Mouse (Mus musculus) forebrain, embryonic 12.5 days (tissue): ENCODE data around the gene Gm36864. TPM values are rescaled to one million over a fixed set of nuclear protein-coding genes. Genes with fewer than 3 reads are reported as not detected.

ENCODE experiments used
- ATAC-seq: fragments of 200-750 bp; cut with Nextera tagmentation; 2 replicates; pipeline ENCODE4 v1.8.0; 2017; ENCODE audit warnings: moderate TSS enrichment; ENCODE audit not compliant: low FRiP score
- H3K27ac ChIP-seq: fragments of 300-500 bp; sonication (generic); 2 replicates; pipeline ENCODE4 v1.5.1; 2016; ENCODE audit warnings: mild to moderate bottlenecking
- H3K27me3 ChIP-seq: fragments of 300-500 bp; sonication (generic); 2 replicates; pipeline ENCODE4 v1.6.1; 2016; ENCODE audit warnings: mild to moderate bottlenecking
- H3K36me3 ChIP-seq: fragments of 300-500 bp; sonication (generic); replicated peaks from 2 replicates; pipeline ENCODE4 v1.6.1; 2016; ENCODE audit warnings: mild to moderate bottlenecking
- H3K4me1 ChIP-seq: fragments of 300-500 bp; sonication (generic); 2 replicates; pipeline ENCODE4 v1.6.1; 2016
- H3K4me2 ChIP-seq: fragments of 300-500 bp; sonication (generic); 2 replicates; pipeline ENCODE4 v1.6.1; 2016; ENCODE audit warnings: mild to moderate bottlenecking, moderate library complexity
- H3K4me3 ChIP-seq: fragments of 300-500 bp; sonication (generic); replicated peaks from 2 replicates; pipeline ENCODE4 v1.5.1; 2016; ENCODE audit warnings: mild to moderate bottlenecking
- H3K9ac ChIP-seq: fragments of 300-500 bp; sonication (generic); 2 replicates; pipeline ENCODE4 v1.6.1; 2016; ENCODE audit warnings: mild to moderate bottlenecking
- H3K9me3 ChIP-seq: fragments of 300-500 bp; sonication (generic); 2 replicates; pipeline ENCODE4 v1.6.1; 2016
- WGBS: fragments of 180-500 bp; shearing (Covaris S2); methylation state at CpG from one replicate; pipeline ENCODE4 v1.1.7; 2016; 5-methylcytosine and 5-hydroxymethylcytosine counted together
- polyA plus RNA-seq: library from polyadenylated mRNA; unstranded; fragments of >200 nt; fragmentation: Nextera tagmentation; extraction: Ambion mirVana; gene quantifications from 2 replicates; pipeline ENCODE4 v1.2.1, GENCODE M21; 2016

Gm36864 gene
- polyA plus RNA-seq, 1 experiment from 2014 or later, result not detected

DNA sequence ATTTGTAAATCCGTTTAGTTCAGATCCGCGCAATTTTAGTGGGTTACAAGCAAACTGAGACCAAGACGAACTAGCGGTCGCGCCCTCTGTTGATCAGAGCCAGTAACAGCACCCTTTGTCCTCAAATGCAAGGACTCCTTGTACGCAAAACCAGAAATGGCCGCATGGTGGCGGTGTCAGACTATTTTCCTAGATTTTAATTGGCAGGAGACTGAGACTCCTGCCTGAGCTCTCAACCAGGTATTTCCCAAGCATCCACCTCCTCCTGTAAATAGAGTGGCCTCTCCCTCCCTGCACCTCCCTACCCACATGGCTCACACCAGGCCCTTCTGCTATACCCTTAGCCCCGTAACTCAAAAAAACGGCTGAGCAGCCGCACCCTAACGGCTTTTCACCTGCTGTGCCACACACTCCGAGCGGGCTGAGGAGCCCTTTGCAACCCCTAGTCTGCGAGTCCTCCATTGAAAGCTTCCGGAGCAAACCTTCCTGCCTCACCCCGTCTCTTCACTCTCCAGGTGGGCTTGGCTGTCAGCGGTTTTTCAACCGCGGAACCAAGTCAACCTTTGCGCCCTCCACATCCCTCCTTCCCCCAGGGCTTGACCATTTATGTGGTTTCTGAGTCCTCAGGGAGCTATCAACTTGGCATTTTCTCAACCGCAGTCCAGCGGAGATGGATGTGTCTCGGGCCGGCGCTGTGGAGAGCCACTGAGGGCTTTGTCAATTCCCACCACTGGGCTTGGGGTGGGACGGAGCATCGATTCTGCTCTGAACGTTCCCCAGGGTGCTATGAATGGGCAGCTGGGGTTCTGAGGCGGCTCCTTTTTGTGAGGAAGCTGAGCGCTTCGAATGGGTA, 27.0 kb downstream of the Gm36864 start:
- Histone ChIP-seq H3K36me3 (no peaks in the 10 kb centered on the region), H3K9me3 (no peaks in the 10 kb centered on the region), H3K4me3 (peak overlapping the region; percentile 32), H3K9ac (peak overlapping the region; percentile 48; the same call in 1 of the 2 replicates), H3K27me3 (peaks cover 40% of the 10 kb centered on the region), H3K4me2 (peak overlapping the region; percentile 52), H3K4me1 (peaks cover 7% of the 10 kb centered on the region), H3K27ac (no peak overlapping the region)
- ATAC-seq, result peak; percentile 85
- WGBS, result 2% methylated on average over 34 of the region's 34 CpGs

- Histone ChIP-seq H3K4me1 (peaks cover 4% of the 10 kb centered on the region), H3K27me3 (peaks cover 47% of the 10 kb centered on the region), H3K4me2 (no peak overlapping the region), H3K9ac (no peak overlapping the region), H3K9me3 (no peaks in the 10 kb centered on the region), H3K4me3 (no peak overlapping the region), H3K36me3 (no peaks in the 10 kb centered on the region), H3K27ac (no peak overlapping the region)
- 85% methylated on average over 11 of the region's 11 CpGs for WGBS
- no peak for ATAC-seq
These were observed 32.1 kb downstream of the Gm36864 start for GRCm38 (mm10) chr7:44268117-44268516.

DNA sequence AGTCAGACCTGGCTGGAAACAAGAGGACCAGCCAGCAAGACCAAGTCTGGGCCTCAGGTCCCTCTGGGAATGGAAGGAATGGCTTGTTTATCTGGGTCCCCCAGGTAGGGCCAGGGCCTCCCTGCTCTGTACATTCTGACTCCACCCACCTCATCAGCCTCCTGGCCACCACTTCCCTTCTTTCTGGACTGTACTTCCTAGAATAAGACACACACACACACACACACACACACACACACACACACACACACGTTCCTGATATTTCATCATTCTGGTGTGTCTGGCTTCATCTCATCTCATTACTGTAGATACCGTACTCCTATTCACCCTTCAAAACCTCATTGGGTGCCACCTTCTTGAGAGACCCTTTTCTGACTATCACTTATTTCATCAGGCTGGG, 33.4 kb downstream of the Gm36864 start:
- H3K9ac ChIP-seq, result no peak overlapping the region
- no peaks in the 10 kb centered on the region for H3K9me3 ChIP-seq
- H3K36me3 ChIP-seq, result no peaks in the 10 kb centered on the region
- H3K4me2 ChIP-seq, result no peak overlapping the region
- no peak overlapping the region for H3K27ac ChIP-seq
- WGBS, result 79% methylated on average over 2 of the region's 2 CpGs
- peaks cover 46% of the 10 kb centered on the region for H3K27me3 ChIP-seq
- no peak overlapping the region for H3K4me3 ChIP-seq
- no peak for ATAC-seq
- no peaks in the 10 kb centered on the region for H3K4me1 ChIP-seq

- ATAC-seq, result no peak
- 75% methylated on average over 2 of the region's 2 CpGs for WGBS
- Histone ChIP-seq H3K36me3 (no peaks in the 10 kb centered on the region), H3K27me3 (peaks cover 50% of the 10 kb centered on the region), H3K4me1 (no peaks in the 10 kb centered on the region), H3K9ac (no peak overlapping the region), H3K9me3 (no peaks in the 10 kb centered on the region), H3K4me3 (no peak overlapping the region), H3K4me2 (no peak overlapping the region), H3K27ac (no peak overlapping the region)
These were observed 35.3 kb downstream of the Gm36864 start for GRCm38 (mm10) chr7:44271309-44271708.

DNA sequence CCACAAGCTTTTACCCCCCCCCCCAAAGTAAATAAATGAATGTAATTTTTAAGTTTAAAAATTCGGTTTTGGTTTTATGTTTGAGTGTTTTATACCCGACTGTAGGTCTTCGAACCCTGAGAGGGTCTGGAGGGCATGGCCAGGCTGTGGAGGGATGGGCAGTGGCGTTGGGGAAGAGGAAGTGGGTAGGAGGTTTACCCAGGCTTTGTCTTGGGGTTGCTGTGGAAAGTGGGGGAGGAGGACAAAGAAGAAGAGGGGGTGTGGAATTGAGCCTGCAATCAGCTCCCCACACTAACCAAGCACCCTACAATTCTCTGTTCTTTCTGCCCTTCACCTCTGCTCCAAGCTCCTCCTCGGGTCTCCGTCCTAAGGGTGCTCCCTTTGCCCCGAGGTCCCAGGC, 36.6 kb downstream of the Gm36864 start:
- H3K27me3 ChIP-seq, result peaks cover 41% of the 10 kb centered on the region
- no peaks in the 10 kb centered on the region for H3K36me3 ChIP-seq
- WGBS, result 93% methylated on average over 7 of the region's 7 CpGs
- H3K9ac ChIP-seq, result no peak overlapping the region
- H3K4me2 ChIP-seq, result no peak overlapping the region
- H3K4me3 ChIP-seq, result no peak overlapping the region
- H3K9me3 ChIP-seq, result no peaks in the 10 kb centered on the region
- H3K4me1 ChIP-seq, result no peaks in the 10 kb centered on the region
- H3K27ac ChIP-seq, result no peak overlapping the region
- no peak for ATAC-seq

DNA sequence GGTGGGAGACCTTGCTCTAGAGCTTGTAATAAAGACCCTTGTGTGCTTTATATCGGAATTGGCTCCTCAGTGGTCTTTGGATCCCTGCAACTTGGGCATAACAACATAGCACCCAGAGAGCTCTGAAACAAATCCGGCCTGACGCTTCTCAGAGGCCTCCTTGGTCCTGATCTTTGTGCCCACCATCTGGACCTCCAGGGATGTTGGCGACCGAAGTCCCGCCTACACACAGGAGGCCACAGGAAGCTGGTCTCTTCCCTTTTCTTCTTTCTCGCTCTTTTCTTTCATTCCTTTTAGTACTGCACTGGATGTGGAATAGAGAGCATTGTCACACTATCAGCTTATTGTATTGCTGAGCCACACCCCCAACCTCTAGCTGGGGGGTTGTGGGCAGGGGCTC, 37.5 kb downstream of the Gm36864 start:
- H3K4me2 ChIP-seq, result no peak overlapping the region
- no peak overlapping the region for H3K4me3 ChIP-seq
- no peaks in the 10 kb centered on the region for H3K36me3 ChIP-seq
- WGBS, result 56% methylated on average over 7 of the region's 7 CpGs
- no peak for ATAC-seq
- no peak overlapping the region for H3K9ac ChIP-seq
- no peaks in the 10 kb centered on the region for H3K9me3 ChIP-seq
- no peak overlapping the region for H3K27ac ChIP-seq
- no peaks in the 10 kb centered on the region for H3K4me1 ChIP-seq
- peaks cover 32% of the 10 kb centered on the region for H3K27me3 ChIP-seq

GRCm38 (mm10) chr7:44274096-44274495, 38.1 kb downstream of the Gm36864 start:
- ATAC-seq, result no peak
- Histone ChIP-seq H3K9ac (no peak overlapping the region), H3K27me3 (peaks cover 30% of the 10 kb centered on the region), H3K36me3 (no peaks in the 10 kb centered on the region), H3K4me2 (no peak overlapping the region), H3K4me1 (no peaks in the 10 kb centered on the region), H3K4me3 (no peak overlapping the region), H3K27ac (no peak overlapping the region), H3K9me3 (no peaks in the 10 kb centered on the region)
- 45% methylated on average over 11 of the region's 11 CpGs for WGBS

GRCm38 (mm10) chr7:44275546-44275945, 39.6 kb downstream of the Gm36864 start:
- Histone ChIP-seq H3K4me1 (no peaks in the 10 kb centered on the region), H3K36me3 (no peaks in the 10 kb centered on the region), H3K9me3 (no peaks in the 10 kb centered on the region), H3K27ac (no peak overlapping the region), H3K9ac (no peak overlapping the region), H3K4me3 (no peak overlapping the region), H3K27me3 (peaks cover 26% of the 10 kb centered on the region), H3K4me2 (no peak overlapping the region)
- ATAC-seq, result no peak
- 79% methylated on average over 3 of the region's 3 CpGs for WGBS

- peaks cover 2% of the 10 kb centered on the region; the same call in 1 of the 2 replicates for H3K4me1 ChIP-seq
- no peaks in the 10 kb centered on the region for H3K36me3 ChIP-seq
- WGBS, result 77% methylated on average over 10 of the region's 10 CpGs
- no peak for ATAC-seq
- H3K4me2 ChIP-seq, result no peak overlapping the region
- no peak overlapping the region for H3K9ac ChIP-seq
- peaks cover 24% of the 10 kb centered on the region for H3K27me3 ChIP-seq
- no peak overlapping the region for H3K27ac ChIP-seq
- no peaks in the 10 kb centered on the region for H3K9me3 ChIP-seq
- H3K4me3 ChIP-seq, result no peak overlapping the region
These were observed 40.7 kb downstream of the Gm36864 start for GRCm38 (mm10) chr7:44276461-44277249.

GRCm38 (mm10) chr7:44277250-44277622, 41.3 kb downstream of the Gm36864 start:
- 48% methylated on average over 2 of the region's 2 CpGs for WGBS

GRCm38 (mm10) chr7:44280959-44281358, 45.0 kb downstream of the Gm36864 start:
- no peak for ATAC-seq
- Histone ChIP-seq H3K27me3 (peaks cover 8% of the 10 kb centered on the region; the same call in 1 of the 2 replicates), H3K4me2 (no peak overlapping the region), H3K36me3 (no peaks in the 10 kb centered on the region), H3K9me3 (no peaks in the 10 kb centered on the region), H3K4me1 (peaks cover 6% of the 10 kb centered on the region; the same call in 1 of the 2 replicates), H3K9ac (no peak overlapping the region), H3K4me3 (no peak overlapping the region), H3K27ac (no peak overlapping the region)
- 73% methylated on average over 1 of the region's 1 CpGs for WGBS

More at GRCm38 (mm10) chr7:44277250-44277622, 41.3 kb downstream of the Gm36864 start:
- Histone ChIP-seq H3K27me3 (peaks cover 24% of the 10 kb centered on the region), H3K36me3 (no peaks in the 10 kb centered on the region), H3K27ac (no peak overlapping the region), H3K4me1 (peaks cover 6% of the 10 kb centered on the region; the same call in 1 of the 2 replicates), H3K4me2 (no peak overlapping the region), H3K9ac (no peak overlapping the region), H3K9me3 (no peaks in the 10 kb centered on the region), H3K4me3 (no peak overlapping the region)
- ATAC-seq, result no peak

DNA sequence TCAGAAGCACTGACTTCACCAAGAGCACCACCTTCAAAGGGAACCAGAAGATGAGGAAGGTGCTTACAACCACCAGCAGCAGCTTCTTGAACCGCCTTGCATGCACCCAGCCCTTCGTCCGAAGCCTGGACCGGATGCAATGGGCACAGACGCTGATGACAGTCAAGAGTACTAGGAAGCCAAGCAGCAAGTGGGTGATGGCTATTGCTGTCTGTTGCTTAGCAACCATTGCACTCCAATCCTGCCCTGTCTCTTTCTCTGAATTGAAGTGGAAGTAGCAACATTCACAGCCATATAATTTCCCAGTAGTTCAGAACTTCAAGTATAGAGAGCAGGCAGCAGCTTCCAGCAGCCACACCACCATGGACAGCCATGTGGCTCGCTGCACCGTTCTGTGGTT, 45.6 kb downstream of the Gm36864 start:
- ATAC-seq, result no peak
- Histone ChIP-seq H3K27ac (no peak overlapping the region), H3K9ac (no peak overlapping the region), H3K4me1 (peaks cover 6% of the 10 kb centered on the region; the same call in 1 of the 2 replicates), H3K4me2 (no peak overlapping the region), H3K27me3 (peaks cover 5% of the 10 kb centered on the region; the same call in 1 of the 2 replicates), H3K4me3 (no peak overlapping the region), H3K9me3 (no peaks in the 10 kb centered on the region), H3K36me3 (no peaks in the 10 kb centered on the region)
- 70% methylated on average over 7 of the region's 7 CpGs for WGBS
